Mouse (Mus musculus) bone marrow, adult 2 months (tissue): Measurements from ENCODE around the gene Tbc1d25.

Experiments used
- CTCF ChIP-seq: fragments of 200-500 bp; IDR thresholded peaks from 2 replicates; pipeline ENCODE4 v1.5.1; 2011; ENCODE audit warnings: low read length, control low read depth; ENCODE audit not compliant: control insufficient read depth, insufficient read depth
- POLR2A ChIP-seq: fragments of 200-500 bp; IDR thresholded peaks from 2 replicates; pipeline ENCODE4 v1.6.1; 2011; ENCODE audit warnings: low read depth, mild to moderate bottlenecking, control low read depth, low read length, borderline replicate concordance; ENCODE audit not compliant: control insufficient read depth

- no peak for TF ChIP-seq CTCF
- TF ChIP-seq POLR2A = no peak
These were observed 71.0 kb downstream of the Tbc1d25 start for GRCm38 (mm10) chrX:8105019-8105418.
